Mouse (Mus musculus) adrenal gland, postnatal 14 days (tissue): ENCODE data around the gene St6gal1. TPM values are rescaled to one million over a fixed set of nuclear protein-coding genes. Genes with fewer than 3 reads are reported as not detected.
A peak's percentile ranks its signal among the peaks of the same experiment; 100 is the strongest.

Experiments
- DNase-seq: peaks from one replicate; pipeline ENCODE4 v3.0.0; 2021; ENCODE audit warnings: mixed read lengths
- total RNA-seq: library from RNA; stranded (reverse); gene quantifications from 2 replicates; pipeline ENCODE4 v1.2.3, GENCODE M21; 2021

Gene St6gal1
- total RNA-seq, 1 experiment from 2014 or later = 42.8 TPM

DNA sequence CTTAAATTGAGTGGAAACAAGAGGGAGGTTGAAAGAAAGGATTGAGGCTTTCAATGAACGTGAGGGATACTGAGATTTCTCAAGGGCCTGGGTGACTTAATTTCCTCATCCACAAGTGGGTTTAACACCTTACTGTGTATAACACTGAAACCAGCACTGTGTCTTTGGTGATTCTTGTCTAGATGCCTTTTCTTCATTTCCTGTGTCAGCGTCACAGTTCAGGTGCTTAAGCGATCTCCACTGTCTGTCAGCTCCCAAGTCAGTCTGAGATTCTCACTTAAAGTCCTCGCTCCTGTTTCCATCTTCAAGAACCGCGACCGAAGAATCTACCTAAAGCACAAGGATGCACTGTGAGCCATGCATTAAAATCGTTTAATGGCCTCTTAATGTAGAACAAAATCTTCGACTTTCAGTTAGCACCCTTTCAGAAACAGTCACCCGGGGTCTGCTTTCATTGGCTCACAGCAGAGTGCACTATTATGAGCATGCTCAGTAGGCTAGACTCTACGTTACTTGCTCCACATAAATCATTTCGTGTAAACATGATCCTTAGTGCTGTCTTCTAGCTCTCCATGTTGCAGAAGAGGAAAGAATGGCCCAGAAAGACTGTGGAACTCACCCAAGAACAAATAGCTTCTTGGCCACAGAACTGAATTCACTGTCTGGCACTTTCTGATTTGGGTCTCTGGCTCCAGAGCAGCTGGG, 1.2 kb upstream of the St6gal1 start:
- no peak for DNase-seq

DNA sequence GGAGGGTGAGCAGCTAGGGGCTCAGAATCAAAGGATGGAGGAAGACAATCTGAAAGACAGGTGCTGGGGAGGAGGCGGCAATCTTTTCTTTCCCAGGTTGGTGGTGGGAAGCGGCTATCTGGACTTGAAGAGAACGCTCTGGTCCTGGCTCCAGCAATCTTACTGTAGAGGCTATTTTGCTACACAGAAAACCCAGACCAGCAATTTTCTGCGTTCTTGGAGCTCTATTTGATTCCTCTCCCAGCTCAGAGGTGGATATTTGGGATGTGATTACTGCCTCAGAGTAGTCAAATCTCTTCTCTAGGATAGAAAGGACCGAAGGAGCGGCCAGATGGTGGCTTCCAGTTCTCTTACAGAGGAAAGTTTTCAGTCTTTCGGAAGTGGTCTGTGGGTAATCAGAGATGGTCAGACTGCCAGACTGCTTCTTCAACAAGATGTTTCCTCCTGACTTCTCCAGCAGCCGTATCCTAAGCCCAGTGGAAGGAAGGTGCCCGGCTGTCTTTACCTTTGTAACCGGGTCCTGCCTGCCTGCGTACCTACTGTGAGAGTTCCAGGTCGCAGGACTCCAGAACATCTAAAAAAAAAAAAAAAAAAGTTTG, 570 bp upstream of the St6gal1 start:
- DNase-seq = no peak

DNA sequence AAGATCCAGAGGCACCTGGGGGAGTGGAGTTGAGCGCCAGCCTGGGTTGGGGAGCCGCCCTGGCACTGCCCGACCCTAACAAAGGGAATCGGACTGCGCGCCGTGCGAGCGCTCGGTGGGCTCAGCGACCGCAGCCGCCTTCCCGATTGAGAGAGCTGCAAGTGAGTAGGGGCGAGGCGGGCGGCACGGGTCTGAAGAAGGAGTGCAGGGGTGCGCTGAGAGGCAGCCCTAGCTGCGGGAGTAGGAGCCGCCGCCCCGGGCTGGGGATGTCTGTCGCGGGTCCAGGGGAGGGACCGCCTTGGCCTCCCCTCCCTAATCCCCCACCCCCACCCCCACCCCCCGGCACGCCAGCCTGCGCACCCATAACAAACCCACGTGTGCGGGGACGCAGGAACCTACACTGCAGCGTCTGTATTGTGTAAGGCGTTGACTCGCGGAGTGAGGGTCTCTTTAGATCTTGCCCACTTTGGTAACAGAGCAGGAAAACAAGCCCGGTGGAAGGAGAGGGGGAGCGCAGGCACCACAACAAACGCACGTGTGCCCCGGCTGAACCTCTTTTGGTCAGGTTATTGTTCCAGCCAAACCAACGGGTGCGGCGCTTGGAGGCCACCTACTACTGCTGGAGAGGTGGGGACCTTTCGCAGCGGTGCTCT, 655 bp downstream of the St6gal1 start:
- peak; percentile 70 for DNase-seq

DNA sequence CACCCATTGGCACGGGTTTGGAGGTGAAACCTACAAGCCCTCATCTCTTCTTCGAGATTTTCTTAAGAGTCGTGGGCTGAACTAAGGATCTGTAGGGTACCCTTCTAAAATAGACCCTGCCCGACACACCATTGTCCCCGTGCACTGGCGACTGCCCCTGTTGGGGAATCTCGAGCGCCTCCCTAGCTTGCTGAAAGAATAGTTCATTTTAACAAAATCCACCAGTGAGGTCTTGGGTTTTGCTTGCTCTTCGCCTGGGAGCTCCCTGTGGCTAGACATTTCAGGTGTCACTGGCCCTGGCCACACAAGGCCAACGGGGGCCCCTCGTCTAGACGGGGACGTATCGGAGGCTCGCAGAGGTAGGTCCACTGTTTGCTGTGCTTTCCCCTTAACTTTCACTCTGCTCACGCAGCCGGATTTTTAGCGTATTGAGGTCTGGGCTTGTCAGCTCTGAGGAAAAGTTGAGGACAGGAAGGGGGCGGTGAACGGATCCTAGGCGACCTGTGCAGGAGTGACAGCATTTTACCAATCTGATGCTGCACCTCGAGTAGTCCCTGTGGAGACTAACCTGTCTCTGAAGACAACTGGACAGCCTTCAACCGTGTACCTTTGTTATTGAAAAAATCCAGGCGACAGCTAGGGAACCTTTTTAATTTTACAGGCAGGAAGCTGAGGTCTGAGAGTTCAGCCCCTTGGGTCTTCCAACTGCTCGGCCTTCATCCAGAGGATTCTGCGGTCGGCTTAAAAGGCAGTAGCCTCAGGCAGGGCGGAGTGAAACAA, 1.5 kb downstream of the St6gal1 start:
- DNase-seq = peak; percentile 69

DNA sequence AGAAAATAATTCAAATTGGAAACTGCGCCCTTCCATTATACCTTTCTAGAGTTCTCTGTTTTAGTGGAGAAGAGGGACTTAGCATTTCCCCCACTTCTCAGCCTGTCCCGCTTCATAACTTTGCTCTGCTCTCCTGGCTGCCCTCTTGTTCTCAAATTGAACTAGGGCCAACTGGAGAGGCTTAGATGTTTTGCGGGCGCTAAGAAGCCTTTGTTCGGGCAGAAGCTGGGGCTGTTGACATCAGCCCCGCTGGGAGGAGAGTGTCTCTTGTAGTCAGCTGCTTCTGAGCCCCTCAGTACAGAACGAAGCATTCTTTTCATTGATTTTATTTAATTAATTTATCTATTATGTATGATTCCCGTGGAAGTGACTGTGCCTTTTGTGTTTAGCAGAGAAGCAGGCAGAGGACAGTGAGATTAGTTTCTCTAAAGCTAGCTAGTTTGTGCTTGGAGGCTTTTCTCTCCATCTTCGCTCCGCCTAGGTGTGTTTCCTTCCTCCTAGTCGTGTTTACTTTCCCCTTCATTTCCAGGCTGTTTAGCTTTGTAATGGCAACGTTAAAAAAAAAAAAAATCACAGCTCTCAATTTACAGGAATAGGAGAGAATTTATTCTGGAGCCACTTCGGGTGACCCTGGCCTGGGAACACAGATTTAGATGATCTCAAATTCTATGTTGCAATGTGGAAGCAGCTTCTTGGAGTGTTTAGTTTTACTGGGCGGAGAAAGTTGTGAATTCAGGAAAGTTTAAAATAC, 2.2 kb downstream of the St6gal1 start:
- peak; percentile 48 for DNase-seq

DNA sequence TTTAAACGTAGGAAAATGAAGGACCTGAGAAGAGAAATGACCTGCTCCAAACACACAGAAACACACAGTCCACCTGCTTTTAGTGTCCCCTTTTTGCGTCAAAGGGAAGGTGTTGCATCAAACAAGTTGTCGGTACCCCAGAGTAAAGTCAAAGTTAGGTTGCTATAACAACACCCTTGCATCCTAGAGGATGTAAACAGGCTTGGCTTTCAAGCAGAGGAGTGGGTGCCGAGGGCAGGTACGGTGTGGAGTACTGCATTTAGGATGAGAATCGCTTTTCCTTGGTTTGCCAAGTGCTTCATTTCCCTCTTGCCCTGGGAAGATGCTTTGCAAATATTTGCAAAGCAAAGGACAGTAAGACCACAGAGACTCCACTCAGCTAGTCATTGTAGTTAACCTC, 3.3 kb downstream of the St6gal1 start:
- no peak for DNase-seq

DNA sequence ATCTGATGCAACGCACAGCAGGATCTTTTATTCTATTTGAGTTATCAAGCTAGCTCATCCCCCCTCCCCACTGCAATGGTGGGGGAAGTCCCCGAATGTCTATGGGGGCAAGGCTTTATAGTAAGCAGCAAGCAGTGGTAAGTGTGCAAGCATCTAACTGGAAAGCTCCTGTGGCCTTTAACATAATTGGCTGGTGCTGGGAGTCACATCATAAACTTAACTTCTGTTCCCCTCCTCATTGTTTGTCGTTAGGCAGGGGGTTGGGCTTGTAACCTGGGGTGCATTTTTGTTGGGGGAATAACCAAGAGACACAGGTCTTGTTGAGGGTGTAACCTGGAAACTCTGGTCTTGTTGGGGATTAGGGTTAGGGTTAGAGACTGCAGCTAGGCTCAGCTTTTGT, 3.9 kb downstream of the St6gal1 start:
- no peak for DNase-seq

DNA sequence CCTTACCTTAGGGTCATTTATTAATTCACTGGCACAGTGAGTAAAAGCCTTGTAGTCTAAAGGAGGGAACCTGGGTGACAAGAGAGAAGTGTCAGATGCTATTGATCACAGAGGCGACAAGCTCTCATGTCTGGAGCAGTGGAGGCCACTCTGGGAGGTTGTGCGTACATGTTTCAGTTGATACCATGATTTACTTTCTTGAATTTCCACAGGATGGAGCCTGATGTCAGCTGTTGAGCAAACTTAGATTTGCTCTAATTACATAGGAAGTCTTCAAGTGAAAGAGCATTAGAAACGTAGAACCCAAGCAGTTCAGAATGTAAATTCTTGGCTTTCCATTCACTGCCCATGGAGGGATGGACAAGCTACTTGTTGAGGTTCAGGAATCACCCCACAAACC, 5.4 kb downstream of the St6gal1 start:
- no peak for DNase-seq

DNA sequence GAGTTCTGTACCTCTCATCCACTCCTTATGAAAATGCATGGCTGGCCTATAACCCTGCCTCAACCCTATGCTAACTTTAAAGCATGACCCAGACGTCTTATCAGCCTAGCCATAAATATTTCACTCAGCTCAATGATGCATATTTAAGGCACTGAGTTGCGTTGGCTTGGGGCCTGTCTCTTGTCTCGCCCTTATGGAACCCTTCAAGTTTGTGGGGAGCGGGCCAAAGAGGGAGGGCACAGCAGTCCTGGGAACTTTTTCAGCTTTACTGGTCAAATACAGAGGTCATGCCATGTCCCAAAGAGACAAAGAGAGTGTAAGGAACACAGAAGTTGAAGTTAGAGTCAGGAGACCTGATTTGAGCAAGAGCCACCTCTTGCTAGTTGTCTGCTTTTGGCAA, 6.6 kb downstream of the St6gal1 start:
- peak; percentile 55 for DNase-seq

DNA sequence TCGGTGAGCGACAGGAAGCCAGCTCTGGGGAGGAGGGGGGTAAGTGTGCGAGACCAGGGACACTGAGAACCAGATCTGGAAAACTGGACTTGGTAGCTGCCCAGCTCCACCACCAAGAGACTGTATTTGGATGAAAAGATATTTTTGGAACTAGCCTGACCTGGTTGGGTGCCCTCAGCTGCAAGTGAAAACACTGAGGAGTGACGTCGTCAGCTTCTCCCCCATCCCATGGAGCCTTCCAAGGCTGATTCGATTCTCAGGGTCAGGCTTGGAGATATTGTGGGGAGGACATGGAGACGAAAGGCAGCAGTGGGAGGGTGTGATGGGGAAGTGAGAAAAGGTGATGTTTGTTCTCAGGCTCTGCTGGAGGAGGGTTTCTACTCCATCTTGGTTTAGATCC, 8.2 kb downstream of the St6gal1 start:
- DNase-seq = peak; percentile 67

DNA sequence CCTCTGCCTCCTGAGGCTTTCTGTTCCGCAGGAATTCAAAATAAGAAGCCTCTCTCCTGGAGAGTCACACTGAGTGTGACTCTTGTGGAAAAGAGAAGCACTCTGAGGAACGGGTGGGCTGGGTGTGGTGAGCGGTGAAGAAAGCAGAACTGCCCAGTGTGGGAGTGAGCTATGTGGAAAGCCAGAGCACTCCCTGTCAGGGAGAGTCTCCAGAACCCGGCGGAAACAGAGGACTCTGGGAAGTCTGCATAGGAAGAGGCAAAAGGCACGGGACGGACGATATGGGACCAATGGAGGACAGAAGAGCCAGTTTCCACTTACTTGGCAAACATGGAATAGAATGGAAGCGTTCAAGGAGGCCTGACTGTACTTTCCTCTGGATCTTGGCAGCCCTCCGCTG, 9.0 kb downstream of the St6gal1 start:
- peak; percentile 45 for DNase-seq

DNA sequence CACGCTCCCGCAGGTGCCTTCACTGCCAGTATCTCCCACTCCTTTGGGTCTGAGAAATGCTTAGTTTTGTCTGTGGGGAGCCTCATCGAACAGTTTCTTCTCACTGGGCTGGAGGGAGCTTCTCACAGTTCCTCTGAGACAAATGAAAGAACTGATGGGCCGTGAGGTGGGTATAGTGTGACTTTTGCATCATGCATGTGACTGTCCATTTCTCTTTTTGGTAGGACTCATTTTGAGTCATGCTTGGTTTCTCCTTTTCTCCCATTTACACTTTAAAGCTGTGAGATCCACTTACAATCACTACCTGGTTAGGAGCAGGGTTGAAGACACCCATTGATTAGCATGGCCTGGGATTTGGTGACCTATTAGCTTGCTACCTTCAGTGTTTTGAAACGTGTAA, 10.0 kb downstream of the St6gal1 start:
- no peak for DNase-seq

DNA sequence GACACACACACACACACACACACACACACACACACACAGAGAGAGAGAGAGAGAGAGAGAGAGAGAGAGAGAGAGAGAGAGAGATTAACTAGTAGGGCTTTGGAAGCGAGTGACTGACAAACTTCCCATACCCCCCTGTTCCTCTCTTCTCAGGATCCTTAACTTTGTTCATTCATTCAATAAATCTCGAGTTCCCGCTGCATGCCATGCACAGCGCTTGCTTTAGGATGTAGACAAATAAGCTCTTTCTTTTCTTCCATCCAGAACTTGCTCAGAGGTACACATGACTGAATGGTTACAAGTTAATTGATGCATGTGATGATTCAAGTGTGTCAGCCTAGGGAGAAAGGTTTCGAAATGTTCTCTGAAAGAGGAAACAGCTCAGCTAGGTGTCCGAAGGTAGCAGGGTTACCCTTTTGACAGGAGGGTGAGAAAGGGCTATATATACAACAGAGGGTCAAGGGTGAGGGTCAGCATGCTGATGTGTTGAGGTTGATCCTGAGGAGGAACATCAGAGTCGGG, 10.7 kb downstream of the St6gal1 start:
- no peak for DNase-seq

DNA sequence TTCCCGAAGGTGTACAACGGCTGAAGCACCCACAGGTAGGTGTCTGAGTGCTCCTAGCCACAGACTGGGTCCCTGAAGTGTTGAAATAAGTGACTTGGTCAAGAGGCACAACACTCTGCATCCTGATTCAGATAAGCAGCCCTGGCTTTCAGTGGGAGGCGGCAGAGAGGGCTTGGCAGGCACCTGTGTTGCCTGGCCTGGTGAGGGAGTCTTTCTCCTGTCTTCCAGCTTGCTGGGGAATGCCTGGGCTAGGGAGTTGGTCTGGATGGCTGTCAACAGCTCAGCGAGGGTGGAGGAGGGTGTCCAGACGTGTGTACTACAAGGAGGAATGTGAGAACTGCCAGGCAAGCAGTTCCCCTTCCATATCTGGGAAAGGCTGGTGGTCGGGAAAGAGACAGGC, 15.0 kb downstream of the St6gal1 start:
- peak; percentile 52 for DNase-seq

DNA sequence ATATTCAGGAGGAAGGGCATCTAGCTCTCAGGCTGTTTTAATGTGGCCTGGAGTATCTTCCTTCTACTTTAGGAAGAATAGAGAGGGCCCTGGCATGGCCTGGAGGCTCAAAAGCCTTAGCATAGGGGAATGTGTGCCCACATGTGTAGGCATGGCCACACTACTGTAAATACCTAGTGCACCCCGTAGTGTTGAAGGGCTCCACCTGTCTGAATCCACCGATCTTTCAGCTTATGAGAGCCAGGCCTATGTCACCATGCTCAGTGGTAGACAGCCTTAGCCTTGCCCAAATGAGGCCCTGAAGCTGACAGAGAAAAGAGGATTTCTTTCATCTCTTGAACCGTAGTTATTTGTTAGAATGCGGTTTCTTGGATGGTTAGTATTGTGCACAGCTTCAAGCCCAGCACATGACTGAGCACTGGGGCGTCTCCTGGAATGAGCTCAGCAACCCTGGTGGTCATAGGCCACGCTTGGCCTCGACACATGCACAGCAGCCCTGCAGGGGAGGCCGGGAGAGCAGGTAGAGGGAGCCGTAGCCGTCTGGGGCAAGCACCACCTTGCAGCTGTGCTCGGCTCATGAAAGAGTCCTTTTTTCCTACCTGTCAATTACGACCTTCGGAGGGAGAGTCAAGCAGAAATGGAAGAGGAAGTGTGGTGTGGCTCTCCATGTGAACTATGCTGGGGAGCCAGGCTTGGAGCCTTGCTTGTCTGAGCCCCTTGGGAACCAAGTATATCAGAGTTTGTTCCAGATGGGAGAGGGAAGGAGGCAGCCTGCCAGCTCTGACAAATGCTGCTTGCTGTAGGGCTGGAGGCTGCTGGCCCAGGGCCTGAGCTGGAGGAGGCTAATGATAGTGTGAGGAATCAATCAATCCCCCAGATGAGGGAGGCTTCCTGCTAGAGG, 15.8 kb downstream of the St6gal1 start:
- DNase-seq = peak; percentile 91

DNA sequence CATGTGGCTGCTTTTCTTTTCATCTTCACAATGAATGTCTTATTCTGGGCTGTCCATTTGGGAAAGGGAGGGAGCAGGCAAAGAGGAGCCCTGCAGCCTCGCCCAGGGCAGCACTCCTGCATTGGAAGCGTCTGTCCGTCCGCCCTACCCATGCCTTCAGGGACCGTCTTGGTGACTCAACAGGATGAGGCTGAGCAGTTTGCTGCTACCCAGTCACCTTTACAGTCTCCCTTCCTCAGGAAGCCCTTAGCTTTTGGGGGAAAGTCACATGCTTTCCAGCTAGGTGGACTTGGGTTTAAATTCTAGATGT, 16.4 kb downstream of the St6gal1 start:
- DNase-seq = no peak

DNA sequence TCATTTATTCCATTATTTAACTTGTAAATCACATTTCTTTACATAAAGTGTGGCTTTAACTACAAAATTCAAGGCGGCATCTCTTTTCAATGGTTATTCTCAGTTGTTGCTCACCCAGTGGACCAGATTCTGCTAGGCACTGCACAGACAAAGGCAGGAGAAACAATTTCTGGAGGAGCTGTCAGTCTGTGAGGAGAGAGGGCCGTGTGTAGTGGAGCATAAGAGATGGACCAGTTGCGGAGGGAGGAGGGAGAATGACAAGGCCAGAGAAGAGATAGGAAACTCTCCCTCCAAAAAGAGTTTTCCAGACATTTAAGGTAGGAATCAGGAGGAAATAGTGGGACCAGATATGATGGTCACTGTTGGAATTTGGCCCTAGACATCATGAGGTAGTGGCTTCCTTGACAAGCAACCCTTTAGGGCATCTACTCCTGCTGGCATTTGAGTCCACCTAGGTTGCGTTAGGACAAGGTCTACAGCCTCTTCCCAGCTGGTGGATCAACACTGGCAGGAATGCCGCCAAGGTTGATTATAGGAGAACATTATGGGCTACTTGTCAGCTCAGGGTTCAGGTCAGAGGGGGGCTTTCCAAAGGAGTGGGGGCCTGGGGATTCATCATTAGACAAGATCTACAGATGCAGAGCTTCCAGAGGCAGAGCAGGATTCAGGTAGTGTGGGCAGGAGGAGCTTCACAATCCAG, 19.3 kb downstream of the St6gal1 start:
- DNase-seq = no peak

DNA sequence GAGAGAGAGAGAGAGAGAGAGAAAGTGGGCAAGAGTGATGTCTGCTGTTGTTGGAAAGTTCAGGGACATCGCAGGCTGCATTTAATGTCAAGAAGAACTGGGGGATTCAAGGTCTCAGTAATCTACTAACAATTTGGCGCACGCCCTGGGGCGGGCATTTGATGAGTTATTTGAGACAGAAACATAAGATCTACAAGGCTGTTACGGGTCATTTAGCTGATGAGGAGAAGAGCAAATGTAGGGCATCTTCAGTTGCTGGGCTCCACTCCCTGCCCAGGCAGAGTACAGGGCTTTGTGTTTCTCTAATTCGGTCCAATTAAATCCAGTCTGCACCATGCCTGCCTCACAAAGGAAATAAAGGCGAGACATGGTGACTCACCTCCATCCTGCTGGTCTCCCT, 19.9 kb downstream of the St6gal1 start:
- peak; percentile 49 for DNase-seq

DNA sequence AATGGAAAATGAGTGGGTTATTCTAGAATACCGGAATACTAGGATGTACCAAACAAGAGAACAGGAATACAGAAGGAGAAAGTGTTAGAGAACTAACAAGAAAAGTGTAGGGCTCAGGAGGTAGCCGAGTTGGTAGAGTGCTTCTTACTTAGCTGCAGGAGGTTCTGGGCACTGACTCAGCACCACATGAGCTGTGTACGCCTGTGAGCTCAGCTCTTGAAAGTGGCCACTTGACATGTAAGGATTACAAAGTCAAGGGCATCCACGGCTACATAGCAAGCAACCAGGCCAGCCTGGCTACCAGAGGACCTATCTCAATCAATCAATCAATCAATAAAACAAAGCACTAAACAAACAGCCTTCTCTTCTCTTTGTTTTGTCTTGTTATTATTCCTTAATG, 24.7 kb downstream of the St6gal1 start:
- no peak for DNase-seq

DNA sequence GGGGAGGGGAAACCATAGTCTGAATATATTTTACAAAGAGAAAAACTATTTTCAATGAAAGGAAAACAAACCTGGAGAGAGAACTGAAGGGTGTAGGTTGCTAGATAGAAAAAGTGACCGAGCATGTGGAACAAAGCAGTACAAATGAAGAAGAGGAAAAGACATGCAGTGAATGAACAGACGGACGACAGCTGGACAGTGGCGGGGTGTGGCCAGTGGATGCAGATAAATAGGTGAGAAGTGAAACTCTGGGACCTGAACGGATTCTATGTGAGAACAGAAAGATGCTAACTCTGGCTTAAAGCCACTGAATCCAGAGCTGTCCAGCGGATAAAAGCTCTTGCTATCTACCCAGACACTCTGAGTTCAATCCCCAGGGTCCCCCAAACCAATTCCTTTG, 25.2 kb downstream of the St6gal1 start:
- no peak for DNase-seq
